Mouse (Mus musculus): ENCODE measurements around the gene Car5a.

GRCm38 (mm10) chr8:121943057-121943540, 1.6 kb downstream of the Car5a start:
- TF ChIP-seq CTCF (IDR thresholded peaks at IDR 0.05; ENCODE audit: low read depth, low read length), result no peak
- no peak for TF ChIP-seq POLR2A (IDR thresholded peaks at IDR 0.05; ENCODE audit: borderline replicate concordance, low read depth, low read length)

Data from bone marrow macrophage, adult 2 months (primary cell).